Mouse (Mus musculus): ENCODE data around the gene Adgrf2. TPM values are rescaled to one million over a fixed set of nuclear protein-coding genes. Genes with fewer than 3 reads are reported as not detected.

Adgrf2 gene
- under 1 TPM; 0.34 to 0.45 TPM for total RNA-seq (2021)

- no peak for DNase-seq (ENCODE audit: extremely low spot score in 1 of 2, low spot score in 2 of 2)
- intact Hi-C loops (cut with DNase I), result no loop called here
These were observed at the start of gene Adgrf2 for GRCm38 (mm10) chr17:42741801-42742217. Gene Adgrf2 (minus strand): TSS chr17:42742179.

GRCm38 (mm10) chr17:42790787-42791186 lies 48.8 kb upstream of the Adgrf2 start:
- intact Hi-C loops (cut with DNase I), result no loop called here
- no peak for DNase-seq (ENCODE audit: extremely low spot score in 1 of 2, low spot score in 2 of 2)

GRCm38 (mm10) chr17:42789723-42790122 lies 47.7 kb upstream of the Adgrf2 start:
- no peak for DNase-seq (ENCODE audit: extremely low spot score in 1 of 2, low spot score in 2 of 2)
- intact Hi-C loops (cut with DNase I), result no loop called here

GRCm38 (mm10) chr17:42788686-42789453 lies 46.9 kb upstream of the Adgrf2 start:
- intact Hi-C loops (cut with DNase I), result no loop called here
- no peak for DNase-seq (ENCODE audit: extremely low spot score in 1 of 2, low spot score in 2 of 2)

- intact Hi-C loops (cut with DNase I), result loop anchor here (1.0 kb wide), 1 partner anchor 169 kb away; no protein-coding TSS in a partner anchor
- DNase-seq (ENCODE audit: extremely low spot score in 1 of 2, low spot score in 2 of 2), result peak; percentile 54 to 60
These were observed 40.3 kb upstream of the Adgrf2 start for GRCm38 (mm10) chr17:42782156-42782757.

- no peak for DNase-seq (ENCODE audit: extremely low spot score in 1 of 2, low spot score in 2 of 2)
- intact Hi-C loops (cut with DNase I), result no loop called here
These were observed 11.8 kb upstream of the Adgrf2 start for GRCm38 (mm10) chr17:42753791-42754190.

GRCm38 (mm10) chr17:42752173-42752572 lies 10.2 kb upstream of the Adgrf2 start:
- DNase-seq (ENCODE audit: extremely low spot score in 1 of 2, low spot score in 2 of 2), result no peak
- intact Hi-C loops (cut with DNase I), result no loop called here

- DNase-seq (ENCODE audit: extremely low spot score in 1 of 2, low spot score in 2 of 2), result no peak
- intact Hi-C loops (cut with DNase I), result no loop called here
These were observed 3.9 kb upstream of the Adgrf2 start for GRCm38 (mm10) chr17:42745657-42746420.

GRCm38 (mm10) chr17:42742823-42743222 lies 844 bp upstream of the Adgrf2 start:
- intact Hi-C loops (cut with DNase I), result no loop called here
- no peak for DNase-seq (ENCODE audit: extremely low spot score in 1 of 2, low spot score in 2 of 2)

- no peak for DNase-seq (ENCODE audit: extremely low spot score in 1 of 2, low spot score in 2 of 2)
- intact Hi-C loops (cut with DNase I), result no loop called here
These were observed 3.2 kb downstream of the Adgrf2 start for GRCm38 (mm10) chr17:42738794-42739193.

- intact Hi-C loops (cut with DNase I), result no loop called here
These were observed 24.8 kb downstream of the Adgrf2 start for GRCm38 (mm10) chr17:42717161-42717560.

GRCm38 (mm10) chr17:42714991-42715390 lies 27.0 kb downstream of the Adgrf2 start:
- DNase-seq (ENCODE audit: extremely low spot score in 1 of 2, low spot score in 2 of 2), result no peak
- intact Hi-C loops (cut with DNase I), result no loop called here

More at GRCm38 (mm10) chr17:42717161-42717560, 24.8 kb downstream of the Adgrf2 start:
- DNase-seq (ENCODE audit: extremely low spot score in 1 of 2, low spot score in 2 of 2), result no peak

GRCm38 (mm10) chr17:42710717-42711116 lies 31.3 kb downstream of the Adgrf2 start:
- DNase-seq (ENCODE audit: extremely low spot score in 1 of 2, low spot score in 2 of 2), result peak in 1 of 2 experiments; percentile 46
- intact Hi-C loops (cut with DNase I), result no loop called here

GRCm38 (mm10) chr17:42705611-42706010 lies 36.4 kb downstream of the Adgrf2 start:
- intact Hi-C loops (cut with DNase I), result no loop called here
- no peak for DNase-seq (ENCODE audit: extremely low spot score in 1 of 2, low spot score in 2 of 2)

GRCm38 (mm10) chr17:42702198-42702597 lies 39.8 kb downstream of the Adgrf2 start:
- intact Hi-C loops (cut with DNase I), result no loop called here
- DNase-seq (ENCODE audit: extremely low spot score in 1 of 2, low spot score in 2 of 2), result no peak

- peak in 1 of 2 experiments; percentile 61 for DNase-seq (ENCODE audit: extremely low spot score in 1 of 2, low spot score in 2 of 2)
- intact Hi-C loops (cut with DNase I), result no loop called here
These were observed 47.2 kb downstream of the Adgrf2 start for GRCm38 (mm10) chr17:42694730-42695129.

- no peak for DNase-seq (ENCODE audit: extremely low spot score in 1 of 2, low spot score in 2 of 2)
These were observed 49.8 kb downstream of the Adgrf2 start, which contains the start of gene Adgrf4 for GRCm38 (mm10) chr17:42692136-42692535. Gene Adgrf4 (minus strand): TSS chr17:42692284.

GRCm38 (mm10) chr17:42690531-42690930 lies 51.4 kb downstream of the Adgrf2 start:
- intact Hi-C loops (cut with DNase I), result no loop called here
- DNase-seq (ENCODE audit: extremely low spot score in 1 of 2, low spot score in 2 of 2), result no peak

More at GRCm38 (mm10) chr17:42692136-42692535, 49.8 kb downstream of the Adgrf2 start, which contains the start of gene Adgrf4:
- intact Hi-C loops (cut with DNase I), result no loop called here
